ENCODE assay signal across 8 mouse cellular contexts in the genomic region with DNA sequence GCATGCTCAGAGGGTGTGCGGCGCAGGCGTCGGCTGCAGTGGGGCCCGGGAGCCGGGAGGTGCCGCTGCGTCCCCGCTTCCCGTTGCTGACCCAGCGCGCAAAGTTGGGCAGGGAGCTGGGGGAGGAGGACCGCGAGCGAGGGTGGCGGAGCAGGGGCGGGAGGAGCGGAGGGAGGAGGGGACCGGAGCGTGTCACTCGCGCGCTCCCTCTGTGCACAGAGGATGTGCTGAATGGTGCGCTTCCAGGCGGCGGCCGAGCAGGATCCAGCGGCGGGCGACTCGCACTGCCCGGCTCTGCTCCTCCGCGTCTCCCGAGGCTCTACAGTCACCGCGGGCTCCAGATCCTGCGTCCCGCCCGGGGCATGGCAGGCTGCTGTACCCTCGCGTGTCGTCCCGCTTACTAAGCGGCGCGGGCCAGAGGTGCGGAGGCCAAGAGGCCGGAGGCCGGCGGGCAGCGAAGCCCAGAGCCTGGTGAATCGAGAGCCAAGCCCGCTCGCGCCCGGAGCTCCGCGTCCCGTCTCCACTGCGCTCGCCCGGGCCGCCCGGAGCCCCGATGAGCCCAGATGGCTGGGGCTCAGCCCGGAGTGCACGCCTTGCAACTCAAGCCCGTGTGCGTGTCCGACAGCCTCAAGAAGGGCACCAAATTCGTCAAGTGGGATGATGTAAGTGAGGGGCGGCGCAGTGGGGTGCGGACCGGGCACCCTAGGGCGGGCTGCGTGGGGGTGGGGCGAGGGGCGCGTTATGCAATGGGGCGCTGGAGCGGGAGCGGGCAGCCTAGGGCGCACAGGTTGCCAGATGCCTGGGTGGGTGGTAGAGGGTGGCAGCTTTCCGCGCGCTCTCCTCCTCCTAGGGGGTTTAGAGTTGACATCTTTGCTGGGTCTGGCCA. TPM values are rescaled to one million over a fixed set of nuclear protein-coding genes. Genes with fewer than 3 reads are reported as not detected.
DNase-seq lines count a peak whose midpoint lies in the region; ATAC-seq lines count a peak whose summit lies in the region.

A gene (plus strand): TSS at position 98 of the 886 bp plus-strand sequence.

- H3K27me3 ChIP-seq in embryonic facial prominence, embryonic 10.5 days (replicated peaks; ENCODE audit: low read depth, poor library complexity, severe bottlenecking) = peaks cover 32% of the 10 kb centered on the region

- peak within 1 kb of the TSS; percentile 79 for H3K4me3 ChIP-seq in embryonic facial prominence, embryonic 10.5 days

- H3K27ac ChIP-seq in embryonic facial prominence, embryonic 10.5 days (replicated peaks) = peak within 1 kb of the TSS; percentile 87

- no peaks in the 10 kb centered on the region for H3K9me3 ChIP-seq in embryonic facial prominence, embryonic 10.5 days

- peaks cover 15% of the 10 kb centered on the region for H3K4me1 ChIP-seq in embryonic facial prominence, embryonic 10.5 days

- intact Hi-C loops in left cerebral cortex, postnatal 25 days (cut with DNase I) = loop anchor here (1.0 to 10.0 kb wide), 7 partner anchors 61 to 538 kb away; no protein-coding TSS in a partner anchor

- no peaks in the 10 kb centered on the region for H3K36me3 ChIP-seq in embryonic facial prominence, embryonic 10.5 days (replicated peaks)

- peak; percentile 93 for ATAC-seq in granulocyte monocyte progenitor cell, adult 5-6 weeks (replicated peaks; ENCODE audit: poor library complexity, severe bottlenecking)
- peak; percentile 97 for ATAC-seq in megakaryocyte-erythroid progenitor cell, adult 5-6 weeks (replicated peaks; ENCODE audit: low FRiP score, low TSS enrichment, poor library complexity, severe bottlenecking)
- no peak for ATAC-seq in CD4-positive, CD25-positive, alpha-beta regulatory T cell, adult 4 months

- DNase-seq in adrenal gland, postnatal 25 days = peak; percentile 95
- peak; percentile 91 for DNase-seq in embryonic facial prominence, embryonic 10.5 days (ENCODE audit: low spot score)
- DNase-seq in kidney, adult 11 months = peak; percentile 82
- peak; percentile 88 to 93 for DNase-seq in left cerebral cortex, postnatal 25 days (ENCODE audit: low spot score in 2 of 2)
- peak; percentile 94 to 95 for DNase-seq in right cerebral cortex, postnatal 10 days (ENCODE audit: low spot score in 2 of 2)

- WGBS in embryonic facial prominence, embryonic 10.5 days = under 1% methylated on average over 88 of the region's 88 CpGs

RNA-seq across cellular contexts. Expression of the gene that starts here (rescaled TPM):
- total RNA-seq in adrenal gland, postnatal 25 days (2021) = 84.0 and 96.1 TPM in 2 replicates
- 4.6 and 6.0 TPM in 2 replicates for polyA plus RNA-seq in embryonic facial prominence, embryonic 10.5 days (2016; fragmentation: Nextera tagmentation; extraction: Ambion mirVana)
- total RNA-seq in granulocyte monocyte progenitor cell, adult 5-6 weeks (2014; fragmentation: Nextera tagmentation) = 7.9 and 9.6 TPM in 2 replicates
- total RNA-seq in granulocyte monocyte progenitor cell, adult 5-6 weeks (2017) = 5.5 and 8.2 TPM in 2 replicates
- total RNA-seq in left cerebral cortex, postnatal 25 days (2021) = 100 to 1,000 TPM; 180 to 200 TPM
- total RNA-seq in megakaryocyte-erythroid progenitor cell, adult 5-6 weeks (2014; fragmentation: Nextera tagmentation) = not detected in 2 replicates
- 0.89 and 1.2 TPM in 2 replicates for total RNA-seq in megakaryocyte-erythroid progenitor cell, adult 5-6 weeks (2017)
- polyA plus RNA-seq in CD4-positive, CD25-positive, alpha-beta regulatory T cell, adult 4 months (2017; shearing (Covaris generic)) = not detected
